Mouse (Mus musculus): Measurements from ENCODE around the gene Ctnna3.

The Ctnna3 gene

GRCm38 (mm10) chr10:63712530-63712929 lies 282.6 kb downstream of the Ctnna3 start:
- no peak for DNase-seq (ENCODE audit: low spot score)

- DNase-seq (ENCODE audit: low spot score) = no peak
These were observed 284.3 kb downstream of the Ctnna3 start for GRCm38 (mm10) chr10:63714151-63714550.

GRCm38 (mm10) chr10:63768871-63769270 lies 339.0 kb downstream of the Ctnna3 start:
- no peak for DNase-seq (ENCODE audit: low spot score)

- DNase-seq (ENCODE audit: low spot score) = no peak
These were observed 341.8 kb downstream of the Ctnna3 start for GRCm38 (mm10) chr10:63771656-63772055.

- no peak for DNase-seq (ENCODE audit: low spot score)
These were observed 342.2 kb downstream of the Ctnna3 start for GRCm38 (mm10) chr10:63772074-63772473.

GRCm38 (mm10) chr10:63781948-63782347 lies 352.1 kb downstream of the Ctnna3 start:
- no peak for DNase-seq (ENCODE audit: low spot score)

DNA sequence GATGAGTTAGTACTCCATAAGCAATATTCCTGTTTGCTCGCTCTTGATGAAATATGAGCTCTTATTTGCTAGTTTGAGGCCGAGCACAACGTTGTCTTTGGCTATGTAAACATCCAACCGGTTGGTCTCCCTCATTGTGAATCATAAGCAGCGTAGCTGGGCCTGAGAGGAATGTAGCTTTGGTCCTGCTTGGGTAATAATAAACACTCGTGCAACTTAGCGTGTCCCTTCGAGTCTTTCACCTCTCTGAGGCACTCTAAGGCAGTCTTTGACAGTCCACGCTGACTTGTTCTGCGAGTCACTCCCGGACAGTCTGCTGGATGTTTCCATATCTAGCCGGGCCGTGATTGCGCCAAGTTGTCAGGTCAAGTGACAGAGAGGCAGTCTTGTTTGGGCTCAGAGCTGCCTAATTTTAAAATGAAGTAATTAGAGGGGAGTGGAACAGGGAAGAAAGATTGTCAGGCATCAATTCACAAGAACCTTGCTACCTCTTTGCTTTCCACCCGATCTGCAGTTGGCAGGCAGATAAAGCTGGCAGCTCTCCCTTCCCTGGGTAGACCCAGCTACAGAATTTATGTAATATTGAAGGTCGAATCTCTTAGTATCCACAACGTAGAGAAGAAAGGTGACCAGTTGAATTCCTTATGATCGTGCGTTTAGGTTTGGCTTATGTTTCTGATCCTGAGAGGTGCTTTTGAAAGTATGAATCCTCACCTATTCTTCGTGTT lies 355.1 kb downstream of the Ctnna3 start:
- DNase-seq (ENCODE audit: low spot score) = no peak

DNA sequence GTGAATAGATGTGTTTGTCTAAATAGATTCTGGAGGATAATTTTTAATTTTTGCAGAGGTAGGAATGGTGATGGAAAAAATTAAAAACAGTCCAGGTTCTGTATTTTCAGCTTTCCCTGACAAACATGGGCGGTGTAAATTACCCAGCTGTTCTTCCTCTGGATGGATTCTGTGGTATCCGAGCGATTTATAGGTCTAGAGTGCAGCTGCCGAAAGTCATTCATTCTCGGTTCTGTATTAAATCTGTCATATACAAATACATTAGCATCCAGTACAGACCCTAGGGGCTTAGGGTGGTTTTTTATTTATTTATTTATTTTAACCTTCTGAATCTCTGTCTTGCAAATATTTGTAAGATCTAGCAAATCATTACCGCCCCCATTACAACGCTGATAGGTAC lies 356.5 kb downstream of the Ctnna3 start:
- no peak for DNase-seq (ENCODE audit: low spot score)

DNA sequence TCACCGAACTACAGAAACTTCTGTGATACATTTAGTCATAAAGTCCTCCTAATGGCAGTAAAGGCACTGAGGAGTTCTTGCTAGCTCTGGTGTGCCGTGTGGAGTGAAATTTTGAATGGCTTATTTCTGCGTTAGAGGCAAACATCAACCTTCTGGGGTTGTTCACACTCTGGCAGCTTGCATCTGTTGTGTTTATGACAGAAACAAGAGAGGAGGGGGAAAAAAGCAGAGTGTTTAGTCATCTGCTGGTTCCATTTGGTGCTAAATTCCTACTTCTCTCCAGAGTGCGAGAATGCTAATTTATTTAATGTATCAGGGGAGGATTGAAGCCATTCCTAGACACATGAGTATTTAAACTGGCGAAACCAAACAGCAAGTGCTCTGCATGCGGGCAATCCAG lies 374.0 kb downstream of the Ctnna3 start:
- no peak for DNase-seq (ENCODE audit: low spot score)

DNA sequence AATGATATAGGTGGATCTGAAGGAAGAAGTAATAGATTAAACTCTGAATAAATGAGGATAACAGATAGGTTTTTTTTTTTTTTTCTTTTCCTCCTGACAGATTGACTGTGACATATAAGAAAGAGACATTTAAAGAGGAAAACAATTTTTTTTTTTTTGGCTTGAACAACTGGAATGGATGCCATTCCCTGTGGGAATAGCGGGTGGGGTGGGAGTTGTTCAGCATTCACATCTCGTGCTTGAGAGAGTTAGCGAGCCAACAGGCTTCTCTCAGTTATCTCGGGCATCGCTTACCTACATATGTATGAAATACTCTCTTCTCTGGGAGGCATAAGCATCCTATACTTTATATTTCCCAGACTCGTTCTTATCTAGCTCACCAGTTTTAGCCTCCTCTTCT lies 375.7 kb downstream of the Ctnna3 start:
- no peak for DNase-seq (ENCODE audit: low spot score)

GRCm38 (mm10) chr10:63806254-63806653 lies 376.4 kb downstream of the Ctnna3 start:
- no peak for DNase-seq (ENCODE audit: low spot score)

DNA sequence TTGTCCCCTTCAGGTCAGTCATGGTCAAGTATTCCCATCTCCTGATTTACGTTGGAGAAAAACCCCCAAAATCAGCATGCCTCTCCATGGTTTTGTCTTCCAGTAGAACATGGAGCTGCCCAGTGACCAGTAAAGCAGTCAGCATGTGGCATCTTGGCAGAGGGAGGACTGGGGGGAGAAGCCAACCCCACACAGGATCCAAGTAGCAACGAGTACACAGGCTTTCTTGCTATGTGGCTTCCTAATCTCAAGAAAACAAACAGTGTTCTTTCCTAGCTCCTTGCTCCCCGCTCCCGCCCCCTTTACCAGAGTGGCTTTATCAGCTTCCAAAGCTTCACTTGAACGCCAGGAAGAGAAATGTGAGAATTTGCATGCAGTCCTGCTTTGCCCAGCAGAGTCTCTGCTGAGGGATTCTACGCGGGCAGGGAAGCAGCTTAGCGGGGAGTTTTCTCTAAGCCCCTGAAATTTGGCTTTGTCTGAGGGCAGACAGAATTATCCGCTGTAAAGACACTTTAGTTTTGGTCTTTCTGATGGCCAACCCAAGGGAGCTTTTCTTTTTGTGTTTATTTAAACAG lies 380.2 kb downstream of the Ctnna3 start:
- no peak for DNase-seq (ENCODE audit: low spot score)

DNA sequence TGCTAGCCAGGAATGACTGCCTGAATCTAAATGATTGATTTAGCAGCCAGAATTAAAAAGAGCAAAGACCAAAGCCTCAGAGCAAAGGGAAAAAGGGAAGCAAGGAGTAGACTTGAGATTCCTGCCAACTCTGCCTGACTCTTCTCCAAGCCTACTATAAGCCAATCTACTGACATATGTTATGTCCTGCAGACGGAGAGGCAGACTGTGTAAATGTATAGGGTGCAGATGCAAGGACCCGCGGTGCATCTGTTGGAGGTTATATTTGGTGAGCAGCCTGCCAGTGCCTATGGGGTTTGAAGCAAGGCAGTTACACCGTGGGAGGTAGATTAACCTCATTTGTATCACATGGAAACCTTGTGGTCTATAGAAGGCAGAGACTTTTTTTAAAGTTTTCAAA lies 409.1 kb downstream of the Ctnna3 start:
- no peak for DNase-seq (ENCODE audit: low spot score)

DNA sequence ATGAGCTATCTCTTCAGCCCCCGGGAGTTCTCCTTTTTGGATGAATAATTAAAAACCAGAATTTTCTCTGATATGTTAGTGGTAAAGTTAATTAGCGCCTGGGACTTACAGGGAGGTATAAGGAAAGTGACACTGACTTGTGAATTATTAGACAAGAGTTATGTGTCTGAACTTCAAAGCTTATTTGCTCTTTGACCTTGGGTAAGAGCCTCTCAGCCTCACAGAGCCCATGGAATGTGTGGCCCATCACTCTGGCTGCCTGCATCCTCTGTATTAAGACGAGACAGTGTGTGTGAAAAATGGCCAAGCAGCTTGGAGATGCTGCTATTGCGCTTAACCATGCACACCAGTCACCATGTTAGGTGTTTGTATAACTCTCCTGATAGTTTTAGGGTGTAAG lies 422.0 kb downstream of the Ctnna3 start:
- DNase-seq (ENCODE audit: low spot score) = no peak

DNA sequence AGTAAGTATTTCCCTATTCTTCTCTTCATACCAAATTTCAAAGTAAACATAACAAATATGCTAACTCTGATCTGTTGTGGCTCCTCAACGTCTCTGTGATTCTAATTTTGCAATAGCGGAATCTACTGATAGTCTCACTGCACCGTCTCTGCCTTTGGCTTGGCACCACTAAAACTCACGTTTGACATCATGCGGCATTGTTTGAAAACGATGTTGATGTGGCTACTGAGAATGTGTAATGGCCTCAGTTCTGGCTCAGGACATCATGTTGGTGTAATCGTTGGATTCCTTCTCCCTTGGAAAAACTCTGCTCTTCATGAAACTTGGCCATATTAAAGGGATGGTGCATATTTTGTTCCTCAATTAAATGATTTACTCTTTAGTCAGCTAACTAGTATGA lies 439.2 kb downstream of the Ctnna3 start:
- DNase-seq (ENCODE audit: low spot score) = no peak

DNA sequence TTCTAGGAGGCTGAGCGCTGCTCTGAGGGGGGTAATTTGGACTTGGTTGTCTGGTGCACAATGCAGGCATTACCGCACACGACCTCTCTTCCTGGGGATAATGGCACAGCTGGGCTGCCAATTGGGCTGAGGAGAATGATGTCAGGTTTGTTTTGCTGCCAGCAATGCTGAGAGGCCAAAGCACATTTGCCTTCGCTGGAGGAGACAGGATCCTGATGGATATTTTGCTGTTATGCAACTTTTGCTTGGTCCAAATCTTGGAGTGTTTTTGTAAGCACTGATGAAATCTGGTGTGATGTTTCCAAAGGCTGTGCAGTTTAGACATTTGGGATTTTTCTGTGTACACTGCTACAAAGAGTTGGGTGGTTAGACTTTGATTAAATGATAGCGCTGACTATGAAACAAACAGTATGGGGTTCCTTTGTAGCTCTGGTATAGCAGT lies 450.6 kb downstream of the Ctnna3 start:
- no peak for DNase-seq (ENCODE audit: low spot score)

DNA sequence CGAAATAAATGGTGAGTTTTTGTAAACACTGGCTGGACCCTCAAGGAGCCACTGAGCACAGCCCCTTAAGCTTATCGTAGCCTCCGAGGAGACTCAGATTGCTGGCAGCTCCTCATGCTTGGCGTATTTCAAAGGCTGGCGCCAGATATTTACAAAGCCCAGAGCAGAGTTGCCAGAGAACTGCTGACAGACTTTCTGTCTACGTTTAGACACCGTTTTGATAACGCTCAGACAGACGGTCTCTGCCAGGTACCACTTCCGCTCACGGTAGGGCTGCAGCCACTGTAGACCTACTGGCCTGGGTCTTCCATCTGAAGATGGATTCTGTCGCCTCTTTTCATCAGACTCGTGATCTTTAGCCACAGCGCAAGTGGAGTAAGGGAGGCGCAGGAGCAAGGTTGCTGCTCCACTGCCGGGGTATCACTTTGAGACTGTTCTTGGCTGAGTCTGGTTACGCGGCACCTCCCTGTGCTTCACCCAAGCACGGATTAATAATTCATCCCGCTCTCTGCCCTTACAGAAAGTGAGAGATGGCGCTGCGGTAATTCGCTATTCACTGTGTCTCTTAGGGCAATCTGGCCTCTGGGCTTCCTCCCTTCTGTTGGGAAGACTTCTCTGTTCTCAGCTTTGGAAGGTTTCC lies 456.7 kb downstream of the Ctnna3 start:
- no peak for DNase-seq (ENCODE audit: low spot score)

- DNase-seq (ENCODE audit: low spot score) = no peak
These were observed 464.7 kb downstream of the Ctnna3 start for GRCm38 (mm10) chr10:63894612-63895011.

- no peak for DNase-seq (ENCODE audit: low spot score)
These were observed 470.0 kb downstream of the Ctnna3 start for GRCm38 (mm10) chr10:63899891-63900290.

GRCm38 (mm10) chr10:63908878-63909277 lies 479.0 kb downstream of the Ctnna3 start:
- no peak for DNase-seq (ENCODE audit: low spot score)

DNA sequence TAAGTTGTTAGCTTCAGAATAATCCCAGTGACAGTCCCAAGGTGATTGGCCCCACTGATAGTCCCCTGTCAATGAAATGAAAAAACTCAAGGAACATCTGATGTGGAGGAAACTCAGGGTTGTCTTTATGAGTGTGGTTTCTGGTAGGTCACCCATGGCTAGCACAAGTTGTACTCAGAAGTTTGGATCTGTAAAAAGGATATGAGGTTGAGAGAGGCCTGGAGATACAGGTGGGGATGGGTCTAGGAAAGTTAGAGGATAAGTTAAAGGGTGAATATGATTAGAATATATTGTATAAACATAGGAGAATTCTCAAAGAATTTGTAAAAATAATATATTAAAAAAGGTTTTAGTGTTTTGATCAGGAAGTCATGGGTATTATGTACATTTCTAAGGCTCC lies 497.4 kb downstream of the Ctnna3 start, which contains the start of gene Gm10118:
Gm10118 (minus strand) TSS at position 101 of the 400 bp plus-strand sequence.
- no peak for DNase-seq (ENCODE audit: low spot score)

- DNase-seq (ENCODE audit: low spot score) = no peak
These were observed 504.0 kb downstream of the Ctnna3 start for GRCm38 (mm10) chr10:63933946-63934345.

DNA sequence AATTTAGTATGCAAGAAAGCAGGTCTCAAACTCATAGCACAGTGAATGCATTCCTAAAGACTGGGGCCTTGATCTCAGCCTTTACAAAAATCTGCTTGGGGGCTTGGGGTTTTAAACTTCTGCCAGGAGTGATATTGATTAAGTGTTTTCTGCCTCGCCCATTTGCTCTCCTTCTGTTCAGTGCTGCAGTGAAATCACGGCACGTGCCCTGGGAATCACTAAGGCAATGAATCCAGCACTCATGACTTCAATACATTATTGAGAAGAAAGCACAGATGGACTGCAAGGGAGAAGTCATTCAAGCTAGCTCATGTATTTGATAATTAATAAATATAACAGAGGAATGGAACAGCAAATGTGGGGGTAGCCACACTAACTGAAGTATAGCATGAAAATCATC lies 515.6 kb downstream of the Ctnna3 start:
- DNase-seq (ENCODE audit: low spot score) = no peak
